In the genomic region with DNA sequence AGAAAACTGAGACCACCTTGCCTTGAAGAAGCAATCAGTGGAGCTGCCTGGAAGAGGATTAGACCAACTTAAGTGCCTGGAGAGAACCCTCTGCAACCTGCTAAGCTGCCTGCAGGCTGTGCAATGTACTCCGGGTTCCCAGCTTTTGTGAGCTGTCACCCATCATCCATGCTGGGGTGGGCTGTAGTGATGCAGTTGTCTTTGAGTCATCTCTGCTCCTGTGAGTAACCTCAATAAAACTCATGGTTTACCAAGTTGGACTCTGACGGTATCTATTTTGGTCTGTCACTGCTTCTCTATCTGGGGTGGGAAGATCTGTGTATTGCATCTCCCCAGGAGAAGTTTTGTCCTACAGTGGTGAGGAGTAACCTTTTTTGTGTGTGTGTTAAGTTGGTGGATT, we compare ENCODE assay signal across 10 mouse cellular contexts.
"Had no signal": no experiment of that assay in that cellular context is flagged by ENCODE, and none has a peak within 500 bp of the region (broad histone marks: within the 10 kb centered on the region; RNA-seq: fewer than 3 reads in every experiment).

No protein-coding gene starts in this region.

- DNase-seq: lung, adult 18-20 months; lung, embryonic 14.5 days; lung, postnatal 10 days; lung, postnatal 4 days; midbrain, embryonic 14.5 days; retina, postnatal 1 day; right cerebral cortex, postnatal 14 days; thymus, adult 2 months; thymus, postnatal 25 days; thymus, postnatal 4 days had no signal
